Mouse (Mus musculus) thymus, postnatal 25 days (tissue): ENCODE measurements around the gene Adamts12.

Experiments
- DNase-seq: peaks from one replicate; pipeline ENCODE4 v3.0.0; 2022

Adamts12 gene

DNA sequence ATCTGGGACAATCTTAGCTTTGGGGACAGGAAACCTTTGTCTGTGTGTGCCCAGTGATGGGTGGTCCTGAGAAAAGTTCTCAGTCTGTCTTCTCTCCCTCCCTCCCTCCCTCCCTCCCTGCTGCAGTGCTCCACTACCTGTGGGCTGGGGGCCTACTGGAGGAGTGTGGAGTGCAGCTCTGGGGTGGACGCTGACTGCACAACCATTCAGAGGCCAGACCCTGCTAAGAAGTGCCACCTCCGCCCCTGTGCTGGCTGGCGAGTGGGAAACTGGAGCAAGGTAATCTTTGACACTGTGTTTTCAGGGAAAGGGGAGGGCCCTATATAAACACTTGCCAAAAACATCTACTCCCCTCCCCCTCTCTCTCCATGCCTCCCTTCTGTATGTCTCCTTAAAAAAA lies 252.5 kb downstream of the Adamts12 start:
- no peak for DNase-seq

DNA sequence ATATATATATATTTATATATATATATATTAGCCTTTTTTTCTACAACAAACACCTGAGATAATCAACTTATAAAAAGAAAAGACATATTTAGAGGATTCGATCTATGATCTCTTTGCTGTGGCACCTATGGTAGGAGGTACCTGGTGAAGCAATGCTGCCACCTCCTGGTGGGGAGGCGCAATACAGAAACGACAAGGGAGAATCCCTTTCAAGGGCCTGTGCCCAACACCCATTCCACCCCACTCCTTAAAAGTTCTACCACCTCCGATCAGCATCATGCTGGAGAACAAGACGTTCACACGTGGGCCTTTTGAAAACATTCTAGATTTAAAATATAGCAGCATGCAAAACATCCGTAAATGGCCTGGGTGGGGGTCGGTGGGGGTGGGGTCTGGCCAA lies 255.9 kb downstream of the Adamts12 start:
- DNase-seq, result peak; percentile 14

DNA sequence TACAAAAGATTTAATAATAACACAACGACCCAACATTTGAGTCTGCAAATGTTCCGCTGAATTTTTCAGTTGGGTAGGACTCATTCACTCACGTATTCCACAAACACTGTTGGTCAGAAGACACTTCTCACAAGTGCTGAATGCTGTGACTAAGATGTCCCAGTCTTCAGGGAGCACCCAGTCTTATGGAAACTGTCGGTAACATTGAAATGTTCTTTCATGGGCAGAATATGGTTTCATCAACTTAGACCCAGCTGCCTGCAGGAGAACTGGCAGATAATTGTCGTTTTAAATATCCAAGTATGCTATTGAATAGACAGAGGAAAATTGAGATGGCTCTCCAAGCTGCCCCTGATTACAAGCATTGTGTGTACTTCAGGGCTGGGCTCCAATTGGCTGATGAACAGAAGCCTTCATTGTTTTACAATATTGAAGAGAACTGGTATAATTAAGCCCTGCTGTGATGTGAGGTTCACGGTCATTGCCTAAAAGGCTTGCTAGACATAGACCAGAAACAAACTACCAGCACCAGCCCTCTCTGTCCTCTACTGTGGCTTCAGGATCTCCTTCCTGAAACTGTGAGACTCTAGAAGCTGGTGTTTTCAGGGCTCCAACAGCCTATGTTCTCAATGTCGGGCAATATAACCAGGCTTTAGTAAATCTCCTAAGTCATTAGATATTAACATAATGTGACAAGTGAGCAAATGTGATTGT lies 275.0 kb downstream of the Adamts12 start:
- DNase-seq, result no peak

DNA sequence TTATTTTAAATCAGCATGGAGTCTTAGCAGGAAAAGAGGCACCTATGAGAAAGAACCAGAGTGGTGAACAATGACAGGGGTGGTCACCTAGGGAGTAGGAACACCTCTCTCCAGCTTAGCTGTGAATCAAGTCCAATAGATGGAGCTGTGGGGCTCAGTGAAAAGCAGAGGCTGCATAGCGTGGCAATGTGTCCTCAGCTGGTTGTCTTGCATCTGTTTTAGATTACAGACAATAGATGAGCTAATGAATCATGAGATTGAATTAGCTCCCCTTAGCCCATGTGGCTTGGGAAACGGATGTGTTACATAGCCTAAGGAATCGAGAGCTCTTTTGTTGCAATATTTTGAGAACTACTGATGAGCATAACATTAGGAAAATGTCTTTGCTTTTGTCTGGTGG lies 291.3 kb downstream of the Adamts12 start:
- no peak for DNase-seq

DNA sequence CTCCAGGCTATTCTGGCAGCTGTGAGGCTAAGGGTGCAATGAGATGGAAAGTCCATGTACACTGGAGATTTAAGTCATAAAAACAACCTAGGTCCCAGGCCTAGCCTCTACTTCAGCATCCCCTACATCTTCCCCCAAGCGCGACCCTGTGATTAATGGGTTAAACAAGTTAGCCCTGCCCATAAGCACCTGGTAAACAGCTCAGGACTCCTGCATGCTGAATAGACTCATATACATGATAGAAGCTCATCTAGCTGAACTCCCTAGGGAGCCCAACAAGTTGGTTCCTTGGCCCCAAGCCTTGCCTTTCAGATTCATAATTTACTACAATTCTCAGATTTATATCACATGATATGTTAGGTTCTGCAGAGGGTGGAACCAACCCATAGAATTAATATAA lies 292.9 kb downstream of the Adamts12 start:
- DNase-seq, result no peak

DNA sequence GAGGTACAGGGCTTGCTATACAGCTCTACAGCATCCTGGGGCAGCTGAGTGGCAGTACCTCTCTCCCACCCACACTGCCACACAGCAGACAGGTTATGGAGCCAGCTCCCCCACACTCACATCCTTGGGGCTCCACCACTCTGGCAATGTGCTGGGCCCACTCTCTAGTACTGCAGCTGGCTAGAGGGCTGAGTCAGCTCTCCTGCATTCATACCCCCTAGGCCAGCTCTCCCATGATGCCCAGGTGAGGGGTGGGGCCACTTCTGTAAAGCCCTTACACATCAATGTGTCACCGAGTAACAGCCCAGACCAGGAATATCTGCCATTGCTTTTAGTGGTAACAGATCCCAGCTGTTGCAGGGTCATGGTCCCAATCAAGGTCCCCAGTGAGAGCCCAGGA lies 296.3 kb downstream of the Adamts12 start:
- DNase-seq, result no peak

DNA sequence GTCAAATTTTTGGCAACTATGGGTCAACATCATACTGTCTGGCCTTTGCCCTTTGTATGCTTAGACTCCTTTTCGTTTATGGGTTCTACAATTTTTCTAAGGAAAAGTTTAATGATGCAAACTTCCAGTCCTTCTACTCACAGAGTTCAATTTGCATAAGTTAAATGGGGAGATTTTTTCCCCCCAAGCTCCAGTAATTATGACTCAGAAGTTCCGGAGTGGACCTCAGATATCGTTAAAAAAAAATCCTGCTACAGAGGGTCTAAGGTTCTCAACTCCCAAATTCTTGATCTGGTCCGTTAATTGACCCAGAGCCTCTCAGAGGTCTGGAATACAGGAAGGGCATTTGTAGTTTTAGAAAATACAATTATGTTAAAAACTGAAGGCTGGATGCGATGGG lies 297.2 kb downstream of the Adamts12 start:
- DNase-seq, result no peak

DNA sequence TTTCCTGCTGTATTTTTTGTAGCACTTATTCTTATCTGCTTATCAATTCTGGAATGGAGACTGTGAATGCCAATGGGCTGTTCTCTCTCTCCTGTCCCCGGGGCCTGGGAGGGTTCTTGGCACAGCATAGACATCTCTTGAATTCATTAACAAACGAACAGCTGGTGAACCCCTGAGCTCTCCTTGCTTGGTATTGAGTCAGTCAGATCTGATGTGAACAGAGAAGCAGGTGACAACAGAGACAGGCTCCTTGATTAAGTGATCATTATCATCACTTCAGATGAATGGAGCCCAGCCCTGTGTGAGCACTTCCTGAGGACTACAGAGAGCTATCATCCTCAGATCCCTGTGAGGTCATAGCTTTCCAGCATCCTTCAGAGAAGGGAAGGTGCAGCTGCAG lies 299.5 kb downstream of the Adamts12 start:
- no peak for DNase-seq

DNA sequence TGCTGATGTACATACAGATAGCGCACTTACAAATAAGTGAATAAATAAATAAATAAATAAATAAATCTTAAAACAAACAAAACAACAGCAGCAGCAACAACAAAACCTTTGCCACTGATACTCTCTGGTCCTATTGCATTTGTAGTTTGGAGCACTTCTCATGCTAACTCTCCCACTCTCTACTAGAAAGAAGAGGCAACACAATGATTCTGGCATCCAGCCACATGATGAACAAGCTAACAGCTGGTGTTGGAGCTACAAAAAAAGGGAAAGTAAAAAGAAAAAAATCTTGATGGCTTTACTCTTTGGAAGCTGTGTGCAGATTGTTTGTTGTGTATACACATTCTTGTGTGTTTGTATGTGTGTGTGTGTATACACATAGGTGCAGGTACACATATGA lies 300.2 kb downstream of the Adamts12 start:
- DNase-seq, result no peak

DNA sequence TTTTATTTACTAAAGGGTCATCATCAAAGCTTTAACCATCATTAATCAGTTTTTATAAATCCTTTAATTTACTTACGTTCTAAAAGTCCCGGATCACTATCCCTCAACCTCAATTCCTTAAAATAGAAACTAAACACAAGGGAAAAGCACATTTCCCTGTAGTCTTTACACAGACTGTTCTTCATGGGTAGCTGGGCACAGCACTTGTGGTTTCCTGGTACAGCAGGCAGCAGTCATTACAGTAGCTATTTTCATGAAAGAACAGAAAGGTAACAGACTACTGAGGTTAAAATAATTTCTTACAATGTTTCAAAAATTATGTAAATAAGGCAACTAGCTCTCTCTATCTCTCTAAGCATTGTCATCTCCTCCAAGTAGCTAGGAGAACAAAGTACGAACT lies 305.0 kb downstream of the Adamts12 start:
- no peak for DNase-seq

DNA sequence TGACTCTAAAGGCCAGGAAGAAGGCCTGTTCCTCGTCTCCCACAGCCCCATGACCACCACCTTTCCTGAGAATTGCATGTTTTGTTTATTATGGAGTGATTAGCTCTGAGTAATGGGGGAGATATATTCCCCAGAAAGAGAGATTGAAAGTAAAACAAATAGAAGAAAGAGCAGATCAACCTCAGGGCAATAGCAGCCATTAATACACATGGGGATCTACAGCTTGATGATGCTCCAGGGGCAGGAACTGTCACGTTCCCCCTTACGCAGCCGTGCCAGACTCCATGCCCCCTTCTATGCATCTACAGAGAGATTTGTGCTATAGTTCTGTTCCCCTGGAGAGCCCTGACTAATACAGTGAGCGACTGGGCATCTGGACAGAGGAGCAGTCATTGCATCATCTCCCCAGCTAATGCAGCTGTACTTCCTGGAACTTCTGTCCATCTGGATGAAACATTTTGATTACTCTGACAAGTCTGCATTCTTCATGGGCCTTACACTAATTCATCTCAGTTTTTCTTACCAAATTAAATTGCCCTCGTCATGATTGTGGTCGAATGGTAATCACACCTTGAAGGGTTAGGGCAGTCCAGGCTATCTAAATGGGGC lies 306.0 kb downstream of the Adamts12 start:
- no peak for DNase-seq

DNA sequence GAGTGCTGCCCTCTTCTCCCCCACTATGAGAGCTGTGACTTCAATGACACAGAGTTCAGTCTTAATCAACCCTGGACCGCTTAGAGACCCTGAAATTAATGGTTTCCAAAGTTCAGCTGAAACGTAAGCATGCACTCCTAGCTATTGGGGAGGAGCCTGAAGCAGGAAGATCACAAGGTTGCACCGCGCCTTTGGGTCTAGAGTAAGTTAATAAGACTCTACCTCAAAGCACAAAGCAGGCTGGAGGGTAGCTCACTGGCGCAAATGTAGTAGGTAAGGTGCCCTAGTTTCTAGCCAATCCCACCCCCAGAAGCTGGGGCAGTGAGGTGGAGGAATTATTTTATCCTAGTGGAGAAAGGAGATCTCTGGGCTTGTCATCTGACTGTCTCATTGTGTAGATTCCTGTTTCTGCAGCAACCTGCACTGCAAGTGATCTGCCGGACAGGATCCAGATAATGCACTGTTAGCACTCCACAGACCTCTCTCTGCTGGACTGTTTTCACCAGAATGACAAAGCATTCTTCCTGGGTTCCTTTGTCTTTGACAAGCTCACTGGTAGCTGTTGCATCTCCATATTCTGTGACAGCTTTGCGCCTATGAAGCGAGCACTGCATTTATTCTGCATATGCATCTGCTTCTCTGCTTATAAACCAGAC lies 315.0 kb downstream of the Adamts12 start:
- no peak for DNase-seq

DNA sequence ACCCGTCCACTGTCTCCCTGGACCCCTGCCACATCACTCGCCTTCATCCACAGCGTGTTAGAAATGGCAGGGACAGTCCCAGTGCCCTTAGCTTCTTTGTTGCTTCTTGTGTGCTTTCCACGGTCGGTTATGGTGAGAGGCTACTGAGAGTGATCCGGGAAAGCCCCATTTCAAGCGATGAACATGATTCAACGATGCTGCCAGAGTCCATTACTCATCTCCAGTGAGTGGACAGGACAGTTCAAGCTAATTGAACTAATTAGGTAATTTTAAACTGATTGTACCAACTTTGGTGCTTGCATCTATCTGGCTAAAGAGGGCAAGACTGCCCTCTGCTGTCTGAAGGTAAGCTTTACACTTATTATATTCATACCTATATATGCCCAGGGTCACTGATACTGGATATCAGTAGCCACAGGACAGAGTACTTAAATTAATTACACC lies 315.5 kb downstream of the Adamts12 start:
- DNase-seq, result peak; percentile 3

DNA sequence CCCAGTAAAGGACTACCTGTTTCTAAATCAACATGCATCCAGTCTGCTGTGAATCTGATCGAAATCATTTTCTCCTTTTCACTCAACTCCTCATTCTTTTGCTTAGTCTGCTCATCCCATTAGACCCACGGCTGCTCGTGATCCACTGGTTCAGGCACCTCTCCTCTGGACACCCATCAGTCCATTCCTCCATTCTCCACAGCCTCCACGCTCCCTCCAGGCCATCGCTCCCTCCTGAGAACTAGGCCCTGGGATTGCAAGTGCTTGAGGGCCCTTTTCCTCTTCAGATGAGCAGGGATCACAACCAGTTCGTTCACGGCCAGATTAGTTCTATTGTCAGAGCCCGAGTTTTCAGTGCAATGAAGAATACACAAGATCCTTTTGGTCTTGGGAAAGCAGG lies 316.0 kb downstream of the Adamts12 start:
- DNase-seq, result no peak

DNA sequence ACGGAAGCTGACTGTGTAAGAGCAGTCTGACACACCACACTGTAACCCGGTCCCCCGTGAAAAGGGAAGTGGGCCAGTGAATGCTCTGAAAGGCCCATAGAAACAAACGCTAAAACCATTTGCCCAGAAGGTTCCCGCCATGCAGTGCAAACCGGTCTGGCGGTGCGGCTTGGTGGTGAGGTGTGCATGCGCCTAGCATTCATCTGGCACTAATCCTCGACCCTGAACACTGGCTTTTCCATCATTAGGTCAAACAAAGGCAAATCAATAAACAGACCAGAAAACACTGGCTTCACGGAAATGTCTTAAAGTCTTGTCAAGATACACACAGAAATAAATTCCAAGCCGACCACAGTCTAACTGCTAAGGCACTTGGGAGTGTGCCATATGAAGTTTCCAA lies 318.0 kb downstream of the Adamts12 start:
- DNase-seq, result no peak

DNA sequence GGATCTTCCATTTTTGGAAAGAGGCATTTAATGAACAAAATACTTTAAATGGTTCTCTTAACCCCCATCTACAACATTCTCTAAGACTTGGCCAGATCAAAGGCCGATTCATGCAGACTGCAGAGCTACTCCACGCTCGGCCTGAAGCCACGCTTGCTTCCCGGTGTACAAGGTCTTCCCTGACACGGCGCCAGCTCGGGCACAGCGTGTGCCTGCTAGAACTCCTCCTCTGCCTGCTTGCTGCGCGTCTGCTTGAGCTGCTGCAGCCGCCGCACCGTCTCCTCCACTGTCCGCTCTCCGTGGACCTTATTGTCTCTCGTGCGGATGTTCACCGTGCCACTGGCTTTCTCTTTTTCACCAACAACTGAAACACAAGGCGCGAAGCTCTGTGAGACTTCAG lies 319.2 kb downstream of the Adamts12 start:
- no peak for DNase-seq

DNA sequence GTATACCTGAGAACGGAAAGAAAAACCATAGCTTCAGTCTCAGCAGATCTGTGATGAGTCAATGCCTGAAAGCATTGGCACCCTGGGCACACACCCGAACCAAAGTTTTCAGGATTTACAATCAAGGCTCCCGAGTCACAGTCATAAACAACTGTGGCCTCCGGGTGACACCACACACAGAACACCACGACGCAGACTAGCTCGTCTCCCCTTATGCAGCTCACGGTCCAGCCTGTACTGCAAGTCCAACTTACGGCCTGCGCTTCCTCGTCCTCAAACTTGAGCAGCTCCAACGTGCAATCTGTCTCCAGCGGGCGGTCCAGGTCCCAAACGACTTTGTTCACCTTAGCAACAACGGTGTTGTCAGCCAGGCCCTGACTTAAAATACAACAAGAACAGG lies 328.3 kb downstream of the Adamts12 start:
- DNase-seq, result no peak

DNA sequence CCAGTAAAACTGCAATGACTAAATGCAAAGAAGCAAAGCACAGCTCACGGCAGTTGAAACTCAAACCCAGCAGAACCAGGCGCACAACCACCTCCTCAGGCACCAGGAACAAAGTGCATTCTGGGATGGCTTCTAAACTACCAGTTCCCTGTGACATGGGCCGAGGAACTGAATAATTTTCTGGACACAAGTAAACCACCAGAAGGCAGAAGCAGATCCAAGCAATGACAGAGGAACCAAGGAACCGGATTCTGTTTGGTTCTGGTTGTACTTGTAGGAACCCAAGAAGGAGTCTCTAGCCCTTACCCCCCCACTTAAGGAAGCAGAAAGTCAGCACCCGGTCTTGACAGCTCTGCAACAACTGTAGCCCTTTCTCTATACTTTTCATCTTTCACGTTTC lies 331.8 kb downstream of the Adamts12 start:
- no peak for DNase-seq
